Mouse (Mus musculus) heart, embryonic 13.5 days (tissue): ENCODE data around the gene Pikfyve. TPM values are rescaled to one million over a fixed set of nuclear protein-coding genes. Genes with fewer than 3 reads are reported as not detected.

Experiments
- ATAC-seq: fragments of 200-750 bp; cut with Nextera tagmentation; 2 replicates; pipeline ENCODE4 v1.8.0; 2017; ENCODE audit warnings: moderate TSS enrichment; ENCODE audit not compliant: insufficient number of reproducible peaks, low FRiP score, low TSS enrichment; ENCODE audit errors: extremely low read depth
- H3K27ac ChIP-seq: fragments of 300-500 bp; sonication (generic); replicated peaks from 2 replicates; pipeline ENCODE4 v1.5.1; 2015; ENCODE audit warnings: moderate library complexity, mild to moderate bottlenecking, inconsistent platforms
- H3K27me3 ChIP-seq: fragments of 300-500 bp; sonication (generic); replicated peaks from 2 replicates; pipeline ENCODE4 v1.6.1; 2015; ENCODE audit warnings: mild to moderate bottlenecking, inconsistent platforms
- H3K36me3 ChIP-seq: fragments of 300-500 bp; sonication (generic); 2 replicates; pipeline ENCODE4 v1.6.1; 2015; ENCODE audit warnings: mild to moderate bottlenecking, inconsistent platforms
- H3K4me1 ChIP-seq: fragments of 300-500 bp; sonication (generic); 2 replicates; pipeline ENCODE4 v1.6.1; 2015; ENCODE audit warnings: inconsistent platforms
- H3K4me2 ChIP-seq: fragments of 300-500 bp; sonication (generic); 2 replicates; pipeline ENCODE4 v1.6.1; 2015; ENCODE audit warnings: inconsistent platforms, mild to moderate bottlenecking, moderate library complexity
- H3K4me3 ChIP-seq: fragments of 300-500 bp; sonication (generic); 2 replicates; pipeline ENCODE4 v1.5.1; 2015; ENCODE audit warnings: moderate library complexity, mild to moderate bottlenecking, inconsistent platforms
- H3K9ac ChIP-seq: fragments of 300-500 bp; sonication (generic); 2 replicates; pipeline ENCODE4 v1.6.1; 2015; ENCODE audit warnings: inconsistent platforms, mild to moderate bottlenecking, moderate library complexity
- H3K9me3 ChIP-seq: fragments of 300-500 bp; sonication (generic); 2 replicates; pipeline ENCODE4 v1.6.1; 2016; ENCODE audit warnings: inconsistent platforms
- WGBS: fragments of 180-500 bp; shearing (Covaris S2); methylation state at CpG from one replicate; pipeline ENCODE4 v1.1.7; 2015; ENCODE audit warnings: mixed read lengths; 5-methylcytosine and 5-hydroxymethylcytosine counted together
- polyA plus RNA-seq: library from polyadenylated mRNA; unstranded; fragments of >200 nt; fragmentation: Nextera tagmentation; extraction: Ambion mirVana; gene quantifications from 2 replicates; pipeline ENCODE4 v1.2.1, GENCODE M21; 2015

Gene Pikfyve
- polyA plus RNA-seq, 1 experiment from 2014 or later = 5.0 TPM

GRCm38 (mm10) chr1:65314054-65315021 lies 127.9 kb downstream of the Pikfyve start:
- Histone ChIP-seq H3K9me3 (no peaks in the 10 kb centered on the region), H3K27ac (no peak overlapping the region), H3K4me3 (no peak overlapping the region), H3K27me3 (peaks cover 22% of the 10 kb centered on the region), H3K4me1 (peaks cover 9% of the 10 kb centered on the region), H3K9ac (no peak overlapping the region), H3K4me2 (no peak overlapping the region), H3K36me3 (no peaks in the 10 kb centered on the region)
- no peak for ATAC-seq
- 65% methylated on average over 13 of the region's 13 CpGs for WGBS

- Histone ChIP-seq H3K36me3 (no peaks in the 10 kb centered on the region), H3K27me3 (peaks cover 19% of the 10 kb centered on the region), H3K4me1 (peaks cover 9% of the 10 kb centered on the region), H3K27ac (no peak overlapping the region), H3K9ac (no peak overlapping the region), H3K9me3 (no peaks in the 10 kb centered on the region), H3K4me3 (no peak overlapping the region), H3K4me2 (no peak overlapping the region)
- 76% methylated on average over 8 of the region's 8 CpGs for WGBS
- ATAC-seq = no peak
Observed at GRCm38 (mm10) chr1:65315022-65315407, 128.5 kb downstream of the Pikfyve start.

Other genes with a start within 250 kb of the Pikfyve start
- 6.4 and 6.9 TPM in 2 replicates for gene Plekhm3, start 229.9 kb upstream of the Pikfyve start, polyA plus RNA-seq
- gene Akr1cl, start 153.9 kb upstream of the Pikfyve start, polyA plus RNA-seq = 0.33 and 0.46 TPM in 2 replicates
- not detected in 2 replicates for gene Cryge, start 135.5 kb upstream of the Pikfyve start, polyA plus RNA-seq
- gene Crygd, start 123.2 kb upstream of the Pikfyve start, polyA plus RNA-seq = not detected in 2 replicates
- gene Crygc, start 113.0 kb upstream of the Pikfyve start, polyA plus RNA-seq = not detected in 2 replicates
- 0.83 and 1.1 TPM in 2 replicates for gene Crygb, start 104.4 kb upstream of the Pikfyve start, polyA plus RNA-seq
- not detected in 2 replicates for gene Cryga, start 83.3 kb upstream of the Pikfyve start, polyA plus RNA-seq
- gene Gm28845, start 67.1 kb upstream of the Pikfyve start, polyA plus RNA-seq = not detected in 2 replicates
- gene D630023F18Rik, start 63.5 kb upstream of the Pikfyve start, polyA plus RNA-seq = 0.16 and 0.29 TPM in 2 replicates
- gene Idh1, start 183 bp upstream of the Pikfyve start, polyA plus RNA-seq = 62.0 and 64.2 TPM in 2 replicates
- not detected in 2 replicates for gene Pth2r, start 95.4 kb downstream of the Pikfyve start, polyA plus RNA-seq